Mouse (Mus musculus) layer of hippocampus, postnatal 36 days (tissue): ENCODE measurements at regions not wholly inside any gene's neighbourhood (a gene's known extent, or its start where the extent isn't known, plus 50 kb on each side); places are given as distances from the start of the nearest gene placed in this dataset.

Source experiments
- DNase-seq, 2 experiments: peaks; one replicate each; pipeline ENCODE4 v3.0.0; 2022

DNA sequence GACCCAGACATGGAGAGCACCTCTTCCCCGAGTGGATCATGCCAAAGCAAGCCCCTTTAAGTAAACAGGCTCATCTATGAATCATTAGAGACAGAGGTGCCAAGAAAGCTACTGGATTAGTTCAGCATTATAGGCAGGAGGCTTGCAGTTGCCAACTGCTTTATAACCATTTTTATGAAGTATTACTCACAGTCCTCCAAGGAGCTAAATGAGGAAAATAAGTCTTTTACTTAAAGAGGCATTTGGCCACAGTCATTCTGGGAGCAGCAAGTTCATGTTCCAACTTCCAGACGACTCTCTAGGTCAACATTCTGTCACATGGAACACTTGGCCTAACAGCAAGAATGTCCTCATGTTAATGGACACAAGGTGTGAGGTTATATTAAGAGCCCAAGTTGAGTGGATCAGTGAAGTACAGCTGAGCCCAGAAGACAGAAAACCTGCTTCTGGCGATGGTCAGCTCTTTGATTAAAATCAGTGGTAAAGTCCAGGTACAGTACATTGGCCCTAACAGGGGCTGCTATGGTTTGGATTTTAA, 160.0 kb upstream of the Jarid2 start:
- no peak for DNase-seq

DNA sequence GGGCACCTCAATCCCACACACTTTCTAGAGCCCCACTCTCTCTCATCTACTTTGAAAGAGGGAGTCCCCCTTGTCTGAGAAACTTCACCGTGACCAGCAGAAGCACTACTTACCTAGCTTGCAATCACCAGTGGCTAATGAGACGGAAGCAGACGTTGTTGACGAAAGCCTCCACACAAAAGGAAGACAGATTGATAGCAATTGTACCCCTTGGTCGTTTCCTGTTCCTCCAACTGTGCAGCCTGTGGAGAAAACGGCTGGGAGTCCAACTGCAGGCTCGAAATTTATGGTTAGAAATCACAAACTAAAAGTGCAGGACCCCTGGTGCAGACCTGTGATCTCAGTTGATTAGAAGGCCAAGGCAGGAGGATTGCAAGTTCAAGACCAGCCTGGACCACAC, 155.8 kb upstream of the Jarid2 start:
- DNase-seq: no peak

DNA sequence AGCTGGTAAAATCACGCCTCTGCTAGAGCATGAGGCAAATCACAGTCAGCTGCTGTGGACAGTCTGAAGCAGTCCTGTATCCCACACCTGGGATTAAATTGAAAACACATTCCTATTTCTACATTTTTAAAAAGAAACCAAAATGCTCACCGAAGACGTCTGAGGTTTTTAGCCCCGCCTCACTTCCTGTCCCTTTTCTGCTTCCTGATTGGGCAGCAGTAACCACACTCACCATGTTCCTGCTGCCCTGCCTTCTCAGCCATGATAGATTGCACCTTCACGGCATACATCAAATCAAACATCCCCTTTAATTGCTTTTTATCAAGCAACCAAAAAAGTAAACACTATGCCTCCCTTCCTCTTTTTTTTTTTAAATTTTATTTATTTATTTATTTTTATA, 150.1 kb upstream of the Jarid2 start:
- no peak for DNase-seq

DNA sequence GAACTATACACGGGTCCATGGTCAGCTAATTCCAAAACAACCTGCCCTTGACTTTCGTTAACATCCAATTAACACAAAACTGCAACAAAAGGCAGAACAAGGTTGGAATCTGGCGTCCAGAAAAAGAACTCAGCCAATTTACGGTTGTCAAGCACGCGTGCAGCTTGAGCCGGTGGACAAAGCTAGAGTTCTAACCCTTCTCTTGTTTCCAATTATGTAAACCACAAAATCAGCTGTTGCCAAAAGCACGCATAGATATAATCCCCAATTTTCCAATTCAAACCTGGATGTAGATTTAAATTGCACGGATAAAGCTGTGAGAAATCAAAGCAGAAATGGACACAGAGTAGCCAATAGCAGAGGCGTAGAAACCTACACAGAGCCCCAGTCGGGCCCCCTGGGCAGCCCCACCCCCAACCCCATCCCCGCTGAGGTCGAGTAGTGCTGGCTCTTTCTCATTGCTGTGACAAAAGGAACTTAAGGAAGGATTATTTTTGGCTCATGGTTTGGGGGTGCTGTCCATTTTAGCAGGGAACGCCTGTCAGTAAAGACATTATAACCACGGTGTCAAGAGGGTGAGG, 149.0 kb upstream of the Jarid2 start:
- DNase-seq: no peak

DNA sequence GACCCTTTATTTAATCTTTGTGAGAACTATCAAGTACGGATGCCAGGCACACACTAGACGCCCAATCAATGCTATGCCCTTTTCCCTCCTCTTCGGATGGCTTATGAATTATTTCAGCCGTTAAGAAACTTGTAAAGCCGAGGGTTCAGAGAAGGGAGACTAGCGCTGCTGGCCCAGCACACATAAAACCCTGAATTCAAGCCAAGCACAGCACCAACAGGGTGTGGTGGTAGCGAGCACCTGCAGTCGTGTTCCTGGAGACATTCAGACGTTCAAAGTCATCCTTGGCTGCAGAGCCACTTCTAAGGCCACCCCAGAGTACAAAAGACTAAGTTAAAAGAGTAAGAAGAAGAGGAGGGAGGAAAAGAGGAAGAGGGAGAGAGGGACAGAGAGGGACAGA, 148.5 kb upstream of the Jarid2 start:
- no peak for DNase-seq

DNA sequence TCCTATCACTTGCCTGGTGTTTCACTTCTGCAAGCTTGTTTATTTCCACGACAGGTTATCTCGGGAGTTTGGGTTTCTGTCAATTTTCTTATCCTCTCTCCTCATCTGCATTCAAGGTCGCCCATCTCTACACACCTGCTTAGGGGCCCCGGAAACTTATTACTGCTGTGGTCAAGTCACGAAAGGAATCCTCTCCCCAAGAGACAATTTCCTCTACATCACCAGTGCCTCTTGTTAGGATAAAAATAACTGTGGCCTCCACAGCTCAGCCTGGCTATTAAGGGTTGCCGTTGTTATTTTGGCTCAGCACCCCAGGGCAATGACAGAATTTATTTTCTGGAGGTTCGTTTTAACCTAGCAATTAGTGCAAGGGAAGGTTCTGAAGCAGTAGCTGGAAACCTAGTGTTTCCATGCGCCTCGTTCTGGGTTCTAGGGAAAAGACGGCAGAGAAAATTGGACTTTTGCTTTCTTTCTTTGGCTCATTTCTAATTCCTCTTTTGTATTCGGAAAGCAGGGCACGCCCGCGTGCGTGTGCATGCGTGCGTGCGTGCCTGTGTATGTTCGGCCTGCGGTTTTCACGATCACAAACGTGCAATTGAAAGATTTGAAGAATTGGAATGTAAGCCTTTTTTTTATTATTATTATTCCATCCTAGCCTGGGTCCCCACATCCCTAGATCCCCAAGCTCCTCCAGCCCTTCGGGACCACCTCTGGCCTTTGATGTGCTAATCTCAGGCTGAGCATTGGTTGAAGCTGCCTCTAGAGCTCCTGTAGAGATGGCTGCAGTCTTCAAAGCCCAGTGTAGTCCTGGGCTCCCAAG, 147.1 kb upstream of the Jarid2 start:
- no peak for DNase-seq

DNA sequence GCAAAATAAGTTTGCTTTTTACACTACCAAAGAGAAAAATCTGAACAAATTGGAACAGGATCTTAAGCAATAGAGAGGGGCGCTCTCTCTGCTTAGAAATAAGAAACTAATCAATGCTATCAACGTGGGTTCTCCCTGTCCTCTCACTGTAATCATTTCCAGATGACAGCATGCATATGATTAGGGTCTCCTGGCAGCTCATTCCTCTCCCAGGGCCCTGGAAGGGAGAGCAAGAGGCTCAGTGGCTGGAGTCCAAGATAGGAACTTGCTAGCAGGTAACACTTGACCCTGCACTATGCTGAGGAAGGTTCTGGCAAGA, 146.5 kb upstream of the Jarid2 start:
- no peak for DNase-seq

DNA sequence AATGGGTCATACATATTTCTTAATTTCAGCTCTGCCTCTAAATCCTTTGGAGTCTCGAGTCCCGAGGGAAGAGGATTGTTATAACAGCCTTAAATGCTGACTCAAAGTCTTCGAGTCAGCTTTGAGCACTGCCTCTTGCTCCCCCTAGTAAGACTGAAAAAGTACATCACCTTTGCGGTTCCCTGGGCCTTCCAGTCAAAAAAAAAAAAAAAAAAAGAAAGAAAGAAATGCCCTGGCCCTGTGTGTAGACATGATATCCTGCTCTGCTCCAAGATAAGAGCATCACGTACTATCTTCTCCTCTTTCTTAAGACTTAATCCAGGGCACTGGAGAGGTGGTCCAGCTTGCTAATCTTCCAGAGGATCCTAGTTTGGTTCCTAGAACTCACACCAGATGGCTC, 145.7 kb upstream of the Jarid2 start:
- DNase-seq: no peak

DNA sequence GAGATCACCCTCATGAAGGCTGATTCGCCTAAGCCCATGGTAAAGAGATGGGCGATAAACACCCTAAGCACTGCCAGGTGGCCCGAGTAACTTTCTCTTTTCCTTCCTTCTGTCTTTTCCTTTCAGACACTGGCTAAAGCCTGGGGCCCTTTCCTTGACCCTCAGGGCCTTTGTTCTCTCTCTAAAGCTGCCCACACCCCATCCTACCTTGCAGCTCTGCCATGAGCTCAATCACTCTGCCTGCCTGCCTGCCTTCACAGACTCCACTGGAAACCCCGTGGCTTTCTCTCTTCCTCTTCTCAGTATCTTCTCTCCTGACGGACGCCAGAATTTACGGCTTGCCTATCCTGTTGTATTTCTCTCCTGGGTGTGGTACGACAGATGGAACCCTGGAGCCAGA, 145.1 kb upstream of the Jarid2 start:
- DNase-seq: no peak

DNA sequence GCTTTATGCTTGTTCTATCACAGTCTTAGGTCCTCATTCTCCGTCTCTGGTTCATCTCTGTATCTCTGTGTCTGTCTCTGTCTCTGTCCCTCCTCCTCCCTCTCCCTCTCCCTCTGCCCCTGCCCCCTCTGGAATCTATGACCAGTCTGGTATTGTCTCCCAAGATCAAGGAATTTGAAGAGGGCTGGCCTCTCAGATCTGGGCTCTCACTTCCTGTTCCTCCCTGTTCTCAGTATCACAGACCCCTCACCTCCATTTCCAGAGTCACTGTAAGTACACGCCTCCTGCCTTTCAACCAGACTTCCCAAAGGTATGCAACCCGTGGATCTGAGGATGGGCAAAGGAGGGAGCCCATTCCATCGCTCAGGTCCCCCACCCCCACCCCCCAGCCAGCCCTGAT, 144.7 kb upstream of the Jarid2 start:
- no peak for DNase-seq

DNA sequence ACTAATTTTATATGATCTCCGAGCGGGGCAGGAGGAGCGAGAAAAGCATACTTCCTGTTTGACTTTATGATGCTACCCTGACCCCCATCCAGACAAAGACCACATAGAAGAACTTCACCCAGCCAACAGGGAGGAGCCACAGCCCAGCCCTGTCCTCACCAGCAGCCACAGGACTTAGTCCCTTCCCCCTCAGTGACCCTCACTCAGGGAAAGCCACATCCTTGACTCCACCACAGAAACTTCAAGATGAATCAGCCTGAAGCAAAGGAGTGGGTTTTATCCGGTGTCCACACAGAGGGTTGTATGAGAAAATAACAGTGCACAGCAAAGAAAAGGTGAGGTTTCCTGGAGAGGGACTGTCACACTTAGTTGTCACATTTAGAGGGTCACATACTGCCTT, 141.4 kb upstream of the Jarid2 start:
- no peak for DNase-seq

DNA sequence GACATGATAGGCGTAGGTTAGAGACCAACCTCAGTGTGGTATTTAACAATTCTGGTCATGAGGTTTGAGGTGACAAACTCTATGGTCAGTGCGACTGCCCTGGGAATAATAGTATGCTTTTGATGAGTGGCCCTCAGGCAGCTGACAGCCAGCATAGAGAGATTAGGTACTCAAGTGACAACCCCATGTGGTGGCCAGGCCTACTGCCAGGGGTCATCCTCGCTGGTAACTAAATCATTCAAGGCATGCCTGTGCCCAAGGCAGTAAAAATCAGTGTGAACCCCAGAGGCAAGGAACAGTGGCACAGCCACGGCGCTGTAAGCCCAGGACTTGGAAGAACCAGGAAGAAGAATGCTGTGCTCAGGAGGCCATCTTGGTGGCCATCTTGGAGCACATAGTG, 134.6 kb upstream of the Jarid2 start:
- DNase-seq: no peak

DNA sequence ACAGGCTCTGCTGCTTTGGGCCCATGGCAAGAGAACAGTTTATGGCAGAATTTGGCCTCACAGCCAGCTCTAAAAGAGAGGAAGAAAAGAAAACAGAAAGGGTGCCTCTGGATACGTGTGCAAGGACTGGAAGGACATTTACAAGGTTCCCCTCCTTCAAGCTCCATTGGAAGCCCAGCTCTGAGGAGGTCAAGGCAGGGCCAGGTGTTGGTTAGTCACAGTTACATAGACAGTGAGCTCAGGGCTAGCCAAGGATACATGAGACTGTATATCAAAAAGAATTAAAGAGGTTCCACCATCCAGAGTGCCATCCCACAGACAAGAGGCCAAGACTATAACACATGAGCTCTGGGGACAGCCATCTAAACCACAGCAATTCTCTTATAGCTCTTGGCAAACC, 131.6 kb upstream of the Jarid2 start:
- no peak for DNase-seq

DNA sequence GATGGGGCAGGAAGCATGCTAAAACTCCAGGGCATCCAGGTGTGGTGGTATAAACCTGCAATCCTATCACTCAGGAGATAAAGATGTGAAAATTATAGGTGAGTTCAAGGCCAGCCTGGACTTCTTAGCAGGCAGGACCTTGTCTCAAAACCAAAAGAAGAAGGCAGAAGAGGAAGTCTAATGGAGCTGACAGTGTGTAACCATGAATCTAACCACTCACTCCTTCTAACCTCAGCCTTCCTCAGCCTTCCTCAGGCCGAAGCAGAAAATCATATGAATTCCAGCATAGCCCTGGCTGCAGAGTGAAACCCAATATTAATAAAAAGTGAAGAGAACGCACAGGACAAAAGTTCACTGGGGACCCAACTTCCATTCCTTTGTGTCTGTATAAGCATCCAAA, 128.2 kb upstream of the Jarid2 start:
- DNase-seq: no peak

DNA sequence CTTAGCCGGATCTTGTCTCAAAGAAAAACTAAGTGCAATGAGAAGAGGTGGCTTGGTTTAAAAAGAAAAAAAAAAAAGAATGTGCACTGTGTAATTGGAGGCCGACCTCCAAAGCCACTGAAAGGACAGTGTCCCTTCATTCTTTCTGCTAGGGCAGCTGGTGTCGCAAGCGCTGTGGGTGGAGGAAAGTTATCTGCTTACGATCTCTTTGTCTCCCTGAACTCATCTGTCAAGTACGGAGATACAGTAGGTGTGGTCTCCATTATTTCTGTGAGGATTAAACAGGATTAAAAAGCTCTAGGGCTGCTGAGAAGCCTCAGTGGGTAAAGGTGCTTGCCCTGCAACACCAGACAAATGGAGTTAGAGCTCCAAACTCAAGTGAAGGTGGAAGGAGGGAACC, 126.6 kb upstream of the Jarid2 start:
- no peak for DNase-seq

DNA sequence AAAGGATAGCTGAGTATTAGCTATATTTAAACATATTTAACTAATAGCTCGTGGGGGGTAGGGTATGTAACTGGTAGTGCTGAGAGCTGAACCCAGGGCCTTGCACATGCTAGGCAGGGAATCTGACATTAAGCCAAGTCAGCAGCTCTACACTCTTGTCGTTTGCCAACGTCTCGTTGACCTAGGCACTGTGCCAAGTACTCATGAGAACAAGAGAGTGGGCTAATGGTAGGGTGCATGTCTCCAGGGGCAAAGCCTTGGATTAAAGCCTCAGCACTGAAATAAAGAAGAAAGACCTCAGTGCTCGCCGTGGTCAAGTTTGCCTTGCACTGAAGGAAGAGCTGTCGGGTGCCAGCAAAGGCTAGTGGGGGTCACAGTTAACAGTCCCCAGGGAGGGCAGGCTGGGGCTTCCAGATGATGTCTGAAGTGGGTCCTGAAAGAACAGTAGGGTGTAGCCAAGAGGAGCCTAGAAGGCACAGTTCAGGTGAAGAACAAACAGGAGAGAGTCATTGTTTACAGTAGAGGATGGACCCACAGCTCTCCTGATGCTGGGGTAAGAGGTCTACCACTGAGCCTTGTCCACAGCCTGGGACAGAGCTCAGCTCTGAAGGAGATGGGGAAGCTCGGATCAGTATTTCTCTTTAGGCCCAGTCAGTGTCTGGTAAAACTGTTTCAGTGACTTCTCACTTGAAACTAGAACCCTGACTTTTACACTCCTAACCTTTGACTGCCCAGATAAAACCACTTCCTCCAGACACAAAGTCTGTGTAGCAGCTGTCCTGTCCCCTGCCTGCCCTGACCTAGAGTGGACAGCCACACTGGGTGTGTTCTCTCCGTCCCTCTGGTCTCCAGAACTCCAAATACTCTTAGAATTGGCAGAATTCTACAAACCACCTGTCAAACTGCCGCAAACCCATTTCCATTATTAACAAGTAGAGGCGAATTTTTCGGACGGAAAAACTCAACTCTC, 121.7 kb upstream of the Jarid2 start:
- no peak for DNase-seq

DNA sequence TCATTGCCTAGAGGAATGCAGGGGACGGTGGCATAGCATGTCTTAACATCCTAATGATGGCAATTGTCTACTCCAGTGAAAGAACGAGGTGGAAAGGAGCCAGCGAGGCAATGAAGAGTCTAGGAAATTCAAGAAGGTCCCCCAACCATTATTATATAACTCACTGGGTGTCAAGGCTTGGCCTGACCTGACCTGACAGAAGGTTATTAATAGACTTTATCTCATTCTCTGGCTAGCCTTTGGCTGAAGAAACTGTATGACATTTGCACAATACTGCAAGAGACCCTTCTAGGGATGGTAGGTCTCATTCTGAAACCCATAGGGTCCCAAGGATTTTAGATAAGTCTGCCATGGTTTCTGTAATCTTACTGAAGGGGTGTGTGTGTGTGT, 121.0 kb upstream of the Jarid2 start:
- DNase-seq: no peak

DNA sequence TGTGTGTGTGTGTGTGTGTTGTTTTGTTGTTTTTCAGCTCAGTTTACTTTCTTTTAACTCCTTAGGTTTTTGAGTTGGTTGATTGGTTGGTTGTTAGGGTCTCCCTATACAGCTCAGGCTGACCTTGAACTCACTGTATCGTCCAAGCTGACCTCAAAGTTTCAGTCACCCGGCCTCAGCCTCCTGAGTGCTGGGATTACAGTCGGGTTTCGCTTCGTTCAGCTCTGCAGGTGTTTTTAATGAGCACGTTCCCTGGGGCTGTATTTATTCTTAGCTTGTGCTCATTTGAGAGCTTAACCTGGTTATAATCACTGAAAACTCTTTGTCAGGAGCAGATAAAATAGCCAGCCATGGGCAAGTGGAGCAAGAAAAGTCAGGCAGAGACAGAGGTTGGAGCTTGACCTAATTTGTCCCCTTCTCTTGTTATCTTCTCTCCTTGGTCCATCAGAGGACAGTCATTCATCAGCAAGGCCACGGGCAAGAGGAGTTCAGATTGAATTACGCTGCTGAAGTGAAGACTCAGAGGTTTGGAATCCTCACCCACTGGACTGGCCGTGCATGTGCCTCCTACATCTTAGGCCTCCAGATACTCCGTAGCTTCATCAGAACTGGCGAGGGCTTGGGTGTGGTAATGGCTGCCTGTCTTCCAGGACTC, 120.5 kb upstream of the Jarid2 start:
- no peak for DNase-seq

DNA sequence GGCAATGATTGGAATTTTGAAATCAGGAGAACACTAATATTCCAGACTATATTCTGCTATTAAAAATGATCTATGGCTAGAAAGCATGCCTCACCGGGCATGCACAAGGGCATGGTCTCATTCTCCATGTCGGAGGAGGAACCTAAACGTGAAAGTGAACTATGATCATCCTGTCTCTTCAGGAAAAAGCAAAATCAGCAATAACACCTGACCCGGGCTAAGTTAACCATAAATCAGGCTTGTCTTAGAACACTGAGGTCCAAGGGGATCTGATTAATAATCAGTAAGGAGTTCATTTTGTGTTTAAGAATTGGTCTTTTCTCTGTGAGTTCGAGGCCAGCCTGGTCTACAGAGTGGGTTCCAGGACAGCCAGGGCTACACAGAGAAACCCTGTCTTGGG, 119.7 kb upstream of the Jarid2 start:
- no peak for DNase-seq

DNA sequence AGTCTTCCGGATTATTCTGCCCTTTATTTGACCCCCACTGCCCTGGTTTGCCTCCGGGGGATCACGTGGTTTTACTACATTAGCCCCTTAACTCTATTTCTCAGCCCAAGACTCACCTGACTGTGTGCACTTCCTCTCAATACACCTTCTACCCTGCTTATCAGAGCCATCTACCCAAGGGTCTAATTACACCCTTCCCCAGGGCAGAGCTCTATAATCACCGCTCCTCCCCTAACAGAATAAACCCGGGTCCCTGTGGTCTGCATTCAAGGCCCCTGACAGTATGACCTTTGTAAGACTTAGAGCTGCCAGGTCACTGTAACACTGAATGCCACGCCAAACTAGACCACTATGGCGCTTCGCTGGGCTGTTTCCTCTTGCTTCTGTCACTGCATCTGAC, 113.6 kb upstream of the Jarid2 start:
- no peak for DNase-seq

DNA sequence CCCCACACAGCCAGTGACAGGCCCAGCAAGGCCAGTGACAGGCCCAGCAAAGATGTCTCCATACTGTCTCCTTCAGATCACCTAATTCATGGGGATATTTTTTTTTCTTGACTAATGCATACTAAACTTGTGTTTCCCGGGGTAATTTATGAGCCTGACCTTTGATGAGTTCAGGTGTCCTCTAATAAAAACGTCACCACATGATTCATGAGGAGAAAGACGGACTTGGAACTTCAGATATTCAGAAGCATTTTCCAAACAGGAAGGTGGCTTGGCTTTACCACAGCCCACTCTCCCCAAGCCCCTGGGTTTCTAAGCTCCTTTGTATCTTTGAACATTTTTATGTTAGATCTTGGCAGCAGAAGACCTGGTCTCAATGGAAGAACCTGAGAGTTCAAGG, 110.9 kb upstream of the Jarid2 start:
- DNase-seq: no peak

DNA sequence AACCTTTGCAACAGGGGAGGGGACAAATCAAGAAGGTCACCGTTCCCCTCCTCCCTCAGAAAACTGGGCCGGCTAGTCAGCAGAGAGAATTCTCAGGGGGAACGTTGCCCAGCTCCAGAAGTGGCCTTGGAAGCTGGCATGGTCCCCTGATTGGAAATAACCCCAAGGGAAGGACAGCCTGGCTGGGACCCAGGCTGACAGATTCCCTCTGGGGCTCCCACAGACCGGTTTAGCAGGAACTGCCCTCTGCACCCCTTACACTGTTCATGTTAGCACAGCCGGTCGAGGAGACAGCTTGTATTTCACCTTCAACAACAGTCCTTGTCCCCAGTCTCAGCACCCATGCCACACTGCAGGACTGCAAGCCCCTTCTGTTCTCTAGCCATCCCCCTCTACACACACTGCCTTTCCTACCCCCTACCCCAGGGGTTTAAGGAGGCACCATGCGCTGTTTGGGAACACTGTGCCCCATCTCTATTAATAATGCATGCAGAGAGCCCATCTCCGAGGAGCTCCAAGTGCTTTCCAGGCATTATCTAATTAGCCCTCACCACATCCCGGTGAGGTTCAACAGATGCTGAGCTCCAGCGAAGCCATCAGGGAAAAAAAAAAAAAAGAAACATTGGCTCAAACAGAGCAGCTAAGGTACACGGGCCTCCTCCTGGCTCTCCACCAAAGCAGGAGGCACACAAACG, 106.5 kb upstream of the Jarid2 start:
- peak in 1 of 2 experiments; percentile 6 for DNase-seq
